Mouse (Mus musculus): ENCODE results near the gene Gprc5b. TPM values are rescaled to one million over a fixed set of nuclear protein-coding genes. Genes with fewer than 3 reads are reported as not detected.

Gene Gprc5b
- 102 and 104 TPM in 2 replicates for total RNA-seq (2021)
- long read RNA-seq, full-length matches to known transcripts, result 20 of 59 reads
- long read RNA-seq, partial matches to known transcripts, result 8 of 59 reads
- long read RNA-seq, other reads (novel, unspliced or antisense), result 31 of 59 reads

DNA sequence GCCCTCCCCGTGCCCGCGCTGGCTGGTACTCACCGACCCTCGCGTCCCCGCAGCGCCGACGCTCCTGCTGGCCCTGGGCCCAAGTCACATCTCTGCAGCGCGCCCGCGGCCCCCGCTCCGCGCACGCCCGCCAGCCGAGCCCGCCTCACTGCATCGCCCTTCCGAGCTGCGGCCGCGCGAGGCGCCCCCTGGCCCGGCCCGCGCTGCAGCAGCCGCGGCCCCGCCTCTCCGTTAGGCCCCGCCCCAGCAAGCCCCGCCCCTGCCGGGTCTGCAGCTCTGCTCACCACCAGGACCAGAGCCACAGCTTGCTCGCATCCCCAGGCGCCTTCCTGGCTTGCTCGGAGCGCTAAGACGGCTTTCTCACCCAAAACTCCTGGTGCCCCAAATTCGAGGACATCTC, at the start of gene Gprc5b:
Gene Gprc5b, minus strand, starts transcription at position 205 of the 400 bp plus-strand sequence.
- peak; percentile 96 for DNase-seq

GRCm38 (mm10) chr7:119041502-119041901, 46.5 kb upstream of the Gprc5b start:
- no peak for DNase-seq

DNA sequence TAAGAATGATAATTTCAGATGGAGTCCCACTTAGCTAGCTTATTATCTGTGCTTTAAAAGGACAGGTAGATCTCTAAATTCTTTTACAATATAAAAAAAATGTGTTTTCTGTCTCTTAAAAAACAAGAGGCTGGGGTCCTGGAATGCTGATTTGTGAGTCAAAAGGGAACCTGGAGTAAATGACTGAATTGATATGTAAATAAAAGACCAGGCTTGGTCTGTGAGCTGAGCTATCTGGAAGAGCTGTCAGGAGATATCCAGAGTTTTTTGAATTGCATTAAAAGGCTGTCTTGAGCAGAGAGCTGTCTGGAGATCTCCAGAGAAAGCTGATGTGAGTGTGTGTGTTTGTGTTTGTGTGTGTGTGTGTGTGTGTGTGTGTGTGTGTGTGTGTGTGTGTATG, 42.6 kb upstream of the Gprc5b start:
- no peak for DNase-seq

DNA sequence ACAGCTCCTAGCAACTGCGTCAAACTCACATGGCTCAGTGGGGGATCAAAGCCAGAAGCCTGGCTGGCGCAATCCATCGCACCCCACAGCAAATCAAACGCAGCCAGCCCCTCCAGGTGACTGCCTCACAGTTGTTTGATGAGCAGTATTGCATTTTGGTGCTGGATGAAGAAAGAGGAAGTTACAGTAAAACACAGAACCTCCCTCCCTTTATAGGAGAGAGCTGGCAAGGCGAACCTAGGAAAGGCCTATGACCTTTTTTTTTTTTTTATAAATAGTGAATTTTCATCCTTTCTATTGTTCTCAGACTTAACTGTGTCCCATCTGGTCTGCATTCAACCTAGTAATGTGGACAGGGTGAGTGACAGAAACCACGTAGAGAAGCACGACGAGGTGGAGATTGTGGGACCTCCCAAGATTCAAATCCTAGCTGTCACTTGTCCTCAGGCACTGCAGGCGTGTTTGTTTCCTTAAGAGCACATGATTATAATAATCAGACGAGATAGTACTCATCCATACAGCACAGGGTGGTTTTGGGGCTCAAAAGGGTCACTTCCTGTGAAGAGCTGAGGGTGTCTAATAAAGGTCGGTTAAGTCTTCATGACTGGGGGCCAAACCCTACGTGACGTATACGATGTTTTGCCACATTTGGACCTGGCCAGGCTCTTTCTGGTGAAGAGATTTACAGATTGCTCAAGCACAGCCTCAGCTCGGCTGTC, 39.4 kb upstream of the Gprc5b start:
- no peak for DNase-seq

- peak; percentile 67 for DNase-seq
Observed at GRCm38 (mm10) chr7:119023394-119023921, 28.4 kb upstream of the Gprc5b start.

GRCm38 (mm10) chr7:119022238-119023156, 27.5 kb upstream of the Gprc5b start:
- peak; percentile 62 for DNase-seq

DNA sequence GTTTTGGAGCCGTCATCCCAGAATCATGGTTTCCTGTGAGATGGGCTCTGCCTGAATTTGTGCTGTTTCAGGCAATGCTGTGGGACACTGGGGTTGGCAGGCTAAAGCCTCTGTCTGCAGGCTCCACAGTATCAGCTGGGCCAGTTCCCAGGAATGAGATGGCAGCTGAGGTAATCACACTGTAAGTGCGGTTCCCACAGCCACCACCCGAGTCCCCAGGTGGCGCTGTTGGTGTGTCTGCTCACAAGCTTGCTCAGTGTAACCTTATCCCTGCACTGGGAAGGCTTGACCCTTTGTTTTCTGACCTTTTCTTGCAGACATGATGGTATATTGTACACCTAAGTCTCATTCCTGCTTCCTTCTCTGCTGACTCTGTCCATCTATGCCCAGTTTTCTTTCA, 24.5 kb upstream of the Gprc5b start:
- peak; percentile 71 for DNase-seq

GRCm38 (mm10) chr7:119015736-119016135, 20.7 kb upstream of the Gprc5b start:
- DNase-seq, result peak; percentile 27

DNA sequence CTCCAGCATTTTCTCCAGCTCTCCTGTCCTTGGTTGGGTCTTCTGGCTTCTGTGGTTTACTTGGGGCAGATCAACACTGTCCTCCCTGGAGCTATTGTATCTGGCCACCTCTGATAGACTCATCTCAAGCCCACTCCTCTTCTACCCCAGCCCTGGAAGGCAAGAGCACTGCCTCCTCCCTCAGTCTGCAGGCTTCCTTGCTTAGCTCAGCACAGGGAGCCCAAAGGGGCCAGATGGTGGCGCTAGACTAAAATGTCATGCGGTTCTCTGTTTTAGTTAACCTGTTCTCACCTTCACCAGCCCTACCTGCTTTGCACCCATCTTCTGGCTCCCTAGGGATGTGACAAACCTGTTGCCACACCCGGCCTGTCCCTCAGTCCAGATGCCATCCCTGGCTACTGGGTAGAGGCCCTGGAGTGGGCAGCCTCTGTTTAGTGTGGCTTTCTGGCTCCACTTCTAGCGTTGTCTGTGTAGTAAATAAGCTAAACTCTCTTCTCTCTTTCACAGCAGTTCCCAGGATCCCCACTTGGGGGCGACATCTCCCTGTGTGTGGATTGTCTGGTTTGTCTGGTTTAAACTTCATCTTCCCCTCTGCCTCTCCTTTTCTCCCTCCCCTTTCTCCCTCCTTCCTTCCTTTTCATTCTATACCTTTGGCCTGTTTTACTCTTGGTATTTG, 16.0 kb upstream of the Gprc5b start:
- peak; percentile 76 for DNase-seq

DNA sequence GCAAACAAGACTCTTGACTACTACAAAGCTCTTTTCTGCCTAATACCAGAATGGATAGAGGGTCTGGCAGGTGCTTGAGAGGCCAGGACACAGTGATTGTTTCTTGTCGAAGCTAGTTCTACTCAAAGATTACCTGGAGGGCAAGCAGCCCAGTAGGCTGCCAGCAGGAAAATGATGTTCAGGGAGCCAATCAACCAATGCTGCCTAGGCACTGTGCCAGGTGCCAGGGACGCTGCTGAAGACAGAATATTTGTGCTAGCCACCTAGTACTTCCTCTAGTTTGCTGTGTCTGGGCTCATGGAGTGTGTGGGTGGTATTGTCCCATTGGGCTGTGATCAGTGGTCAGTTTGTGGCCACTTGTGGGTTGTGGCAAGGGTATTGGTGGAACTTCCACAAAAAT, 7.5 kb upstream of the Gprc5b start:
- no peak for DNase-seq

GRCm38 (mm10) chr7:119001965-119002364, 7.0 kb upstream of the Gprc5b start:
- no peak for DNase-seq

GRCm38 (mm10) chr7:118999857-119000256, 4.8 kb upstream of the Gprc5b start:
- DNase-seq, result no peak

DNA sequence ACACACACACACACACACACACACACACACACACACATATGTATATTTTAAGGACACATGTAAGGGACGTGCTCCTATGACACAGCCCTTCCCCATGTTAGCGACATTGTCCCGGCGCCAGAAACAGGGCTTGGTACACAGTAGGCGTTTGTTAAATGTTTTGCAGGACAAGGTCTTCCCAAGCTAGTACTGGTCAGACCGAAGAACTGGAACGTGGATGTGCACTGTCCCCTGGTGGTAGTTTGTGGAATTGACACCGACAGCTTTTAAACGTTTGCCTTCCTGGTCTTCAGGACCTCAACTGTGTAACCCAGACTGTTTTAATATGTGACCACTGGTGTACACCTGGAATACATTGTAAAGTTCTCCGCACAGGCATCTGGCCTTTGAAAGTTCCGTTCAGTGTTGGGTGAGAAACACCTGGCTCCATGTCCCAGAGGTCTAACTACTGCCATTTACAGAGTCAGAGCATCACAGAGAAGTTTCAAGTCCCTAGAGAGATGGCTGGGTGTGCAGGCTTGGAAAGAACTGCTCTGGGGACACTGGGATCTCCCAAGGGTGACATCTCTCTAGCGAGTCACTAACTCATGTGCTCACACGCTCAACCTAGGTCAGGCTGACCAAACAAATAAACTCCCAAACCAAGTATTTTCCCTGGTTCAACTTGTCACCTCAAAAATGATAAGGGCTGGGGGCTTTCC, 1.3 kb upstream of the Gprc5b start:
- DNase-seq, result peak; percentile 72

DNA sequence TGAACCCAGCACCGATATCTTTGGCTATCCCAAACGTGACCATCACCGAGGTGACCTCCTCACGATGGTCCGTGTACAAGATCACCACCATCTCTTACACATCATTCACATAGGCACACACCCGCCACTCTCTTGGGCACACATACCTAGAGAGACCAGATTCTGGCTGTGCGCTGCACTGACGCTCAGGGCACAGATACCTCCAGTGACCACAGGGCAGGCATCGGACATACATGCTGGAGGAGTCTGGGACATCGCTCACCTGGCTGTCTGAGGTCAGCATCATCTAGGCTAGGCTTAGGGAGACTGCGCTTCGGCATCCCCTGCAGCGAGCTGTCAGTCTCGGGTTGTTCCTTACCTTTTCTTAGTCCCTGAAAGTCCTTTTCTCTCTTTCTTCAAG, 660 bp upstream of the Gprc5b start:
- DNase-seq, result no peak

DNA sequence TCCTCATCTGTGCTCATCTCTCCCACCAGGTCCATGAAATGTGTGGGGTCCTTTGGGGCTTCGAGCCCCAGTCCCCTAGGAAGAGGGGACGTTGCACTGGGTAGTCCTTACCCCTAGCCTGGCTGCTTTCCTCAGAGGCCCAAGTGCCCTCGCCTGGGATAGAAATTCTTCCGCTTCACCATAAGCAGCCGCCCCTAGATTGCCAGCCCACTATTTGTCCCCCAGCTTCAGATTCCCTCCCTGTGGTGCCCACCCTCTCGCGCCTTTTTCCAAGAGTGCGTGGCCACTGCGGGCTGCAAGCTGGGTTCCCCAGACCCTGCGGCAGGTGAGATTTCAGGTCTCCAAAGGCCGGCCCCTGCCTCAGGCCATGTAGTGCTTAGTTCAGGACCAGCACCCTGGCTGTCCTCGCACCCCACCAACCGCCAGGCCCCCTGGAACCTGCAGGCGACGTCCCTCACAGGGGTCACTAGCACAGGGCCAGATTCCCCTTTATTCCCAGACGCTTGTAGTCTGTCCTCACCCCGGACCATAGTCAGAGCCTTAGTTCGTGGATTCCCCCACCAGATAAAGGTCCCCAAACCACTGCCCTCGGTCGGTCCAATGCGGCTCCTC, 674 bp downstream of the Gprc5b start:
- DNase-seq, result no peak

GRCm38 (mm10) chr7:118993597-118994230, 1.3 kb downstream of the Gprc5b start:
- no peak for DNase-seq

DNA sequence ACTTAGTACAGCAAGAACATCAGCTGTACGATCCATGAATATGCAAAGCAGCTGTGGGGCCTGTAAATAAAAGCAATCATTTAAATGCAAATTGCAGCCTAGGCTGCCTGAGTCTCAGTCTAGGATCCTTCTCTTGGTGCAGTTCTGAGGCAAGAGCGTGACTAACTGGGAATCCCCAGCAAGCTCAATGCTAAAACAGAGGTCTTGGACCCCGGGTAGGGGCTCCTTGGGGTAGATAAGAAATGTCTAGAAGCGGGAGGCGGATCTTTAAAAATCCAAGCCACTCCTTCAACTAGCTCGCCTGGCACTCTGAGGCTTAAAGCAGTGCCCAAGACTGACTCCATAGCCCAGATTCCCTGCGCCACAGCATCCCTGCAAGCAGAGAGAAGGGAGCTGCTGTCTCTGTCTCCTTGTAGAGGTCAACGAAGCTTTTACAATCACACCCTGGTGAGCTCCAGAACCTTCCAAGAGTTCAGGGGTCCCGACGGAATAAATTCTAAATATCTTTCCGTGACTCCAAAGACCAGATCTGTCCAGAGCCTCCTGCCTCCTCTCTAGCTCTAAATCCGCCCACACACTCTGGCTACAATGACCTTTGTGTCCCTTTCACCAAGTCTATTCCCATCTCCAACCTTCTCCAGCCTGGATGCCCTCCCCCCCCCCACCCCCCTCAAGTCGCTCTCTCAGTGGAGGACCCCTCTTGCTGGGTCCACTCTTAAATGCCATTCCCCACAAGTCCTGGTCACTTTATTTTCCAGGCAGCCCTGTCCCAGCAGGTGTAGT, 2.2 kb downstream of the Gprc5b start:
- DNase-seq, result no peak

GRCm38 (mm10) chr7:118992080-118992560, 2.9 kb downstream of the Gprc5b start:
- no peak for DNase-seq

GRCm38 (mm10) chr7:118991341-118991884, 3.6 kb downstream of the Gprc5b start:
- DNase-seq, result no peak

Measured in adrenal gland, postnatal 25 days (tissue).